Mouse (Mus musculus): ENCODE results near the gene Arhgap27.
"Not testable (repeated sequence)": the region's sequence is repeated elsewhere in the genome, so short reads cannot be mapped to it uniquely, and the experiment has no call there.

Arhgap27 gene

DNA sequence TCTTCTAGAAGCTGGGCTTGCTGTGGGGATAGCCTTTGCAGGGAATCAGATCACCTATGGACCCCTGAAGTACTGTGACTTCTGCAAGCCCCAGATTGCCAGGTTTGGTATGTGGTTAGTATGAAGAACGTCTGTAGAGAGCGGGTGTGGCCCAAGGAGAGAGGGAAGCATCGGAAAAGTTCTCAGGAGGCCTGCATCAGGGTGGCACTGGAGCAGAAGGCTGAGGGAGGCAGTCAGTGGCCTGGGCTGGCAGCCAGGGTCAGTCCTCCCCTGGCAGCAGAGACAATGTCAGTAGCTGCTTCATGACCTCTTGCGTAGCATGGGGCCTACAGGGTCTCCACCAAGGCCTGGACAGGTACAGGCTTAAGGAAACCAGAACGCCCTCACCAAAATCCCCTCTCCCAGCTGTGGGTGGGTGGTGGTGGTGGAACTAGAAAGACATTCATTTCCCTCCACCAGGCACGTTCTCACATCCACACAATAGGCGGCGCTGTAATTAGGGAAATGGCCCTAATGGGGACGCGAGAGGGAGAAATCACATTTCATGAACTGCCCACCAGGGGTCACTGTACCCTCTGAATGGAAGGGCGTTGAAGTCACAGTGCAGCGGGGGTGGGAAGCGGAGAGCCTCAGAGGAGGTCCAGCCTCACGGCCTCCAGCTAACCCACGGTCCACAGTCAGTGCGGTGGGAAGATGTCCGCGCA, 31.2 kb downstream of the Arhgap27 start:
- DNase-seq, result peak; percentile 89

DNA sequence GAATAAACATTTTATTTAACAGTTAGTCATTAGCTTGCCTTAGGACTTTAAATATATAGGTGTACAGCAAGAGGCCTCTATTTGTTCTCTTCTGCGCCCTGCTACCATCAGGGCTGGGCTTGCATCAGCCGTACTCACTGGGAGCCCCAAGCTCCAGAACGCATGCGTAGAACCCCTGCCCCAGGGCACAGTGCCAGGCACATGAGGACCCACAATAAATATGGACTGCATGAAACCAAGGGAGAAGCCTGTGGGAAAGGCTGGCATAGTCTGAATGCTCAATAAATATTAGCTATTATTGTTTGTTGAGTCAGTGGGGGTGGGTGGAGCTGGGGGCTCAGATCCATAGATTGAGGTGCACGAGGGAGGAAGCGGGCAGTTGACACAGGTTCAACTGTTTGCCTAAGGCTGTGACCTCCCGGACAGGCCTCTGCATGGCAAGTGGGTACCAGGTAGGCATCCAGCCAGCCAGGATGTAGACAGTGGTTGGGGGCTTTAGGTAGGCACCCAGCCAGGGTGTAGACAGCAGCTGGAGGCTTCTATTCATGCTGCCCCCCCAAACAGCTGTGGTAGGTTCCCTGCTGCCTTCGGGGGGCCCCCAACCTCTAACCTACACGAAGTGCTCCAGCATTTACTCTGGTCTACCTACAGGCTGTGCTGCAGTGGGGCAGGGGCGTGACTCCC, 31.8 kb downstream of the Arhgap27 start:
- no peak for DNase-seq

DNA sequence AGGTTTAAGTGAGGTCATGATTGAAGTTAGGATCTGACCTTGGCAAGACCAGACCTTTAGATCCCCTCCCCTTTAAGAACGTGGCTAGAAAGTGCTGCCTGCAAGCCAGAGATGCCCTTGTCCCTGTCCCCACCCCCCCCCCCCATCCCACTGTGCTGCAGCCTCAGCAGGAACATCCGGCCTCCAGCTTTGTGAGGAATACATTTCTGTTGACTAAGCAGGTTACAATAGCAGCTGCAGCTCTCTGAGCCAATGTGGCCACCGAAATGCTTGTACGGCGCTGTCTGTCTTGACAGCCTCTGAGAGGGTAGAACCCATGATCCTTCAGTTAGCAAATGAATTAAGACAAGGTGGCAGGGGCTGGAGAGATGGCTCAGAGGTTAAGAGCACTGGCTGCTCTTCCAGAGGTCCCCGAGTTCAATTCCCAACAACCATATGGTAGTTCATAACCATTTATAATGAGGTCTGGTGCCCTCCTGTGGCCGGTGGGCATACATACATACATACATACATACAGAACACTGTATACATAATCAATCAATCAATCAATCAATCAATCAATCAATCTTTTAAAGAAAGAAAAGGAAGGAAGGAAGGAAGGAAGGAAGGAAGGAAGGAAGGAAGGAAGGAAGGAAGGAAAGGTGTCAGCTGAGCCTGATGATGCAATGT, 32.7 kb downstream of the Arhgap27 start:
- DNase-seq, result no peak

DNA sequence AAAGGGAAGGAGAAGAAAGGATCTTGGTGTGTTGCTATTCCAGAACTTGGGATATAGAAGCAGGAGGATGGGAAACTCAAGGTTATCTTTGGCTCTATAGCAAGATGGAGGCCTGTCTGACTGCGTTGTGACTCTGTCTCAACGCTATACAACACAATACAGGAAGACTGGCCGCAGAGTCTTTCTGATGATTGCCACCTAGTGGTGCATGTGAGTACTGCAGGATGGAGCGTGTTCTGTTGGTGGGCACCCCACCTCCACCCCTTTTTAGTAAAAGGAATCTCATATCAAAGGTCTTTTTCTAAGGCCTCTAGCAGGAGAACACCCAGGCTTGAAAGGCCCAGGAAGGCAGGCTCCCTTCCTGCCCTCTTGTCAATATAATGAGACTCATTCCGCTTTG, 36.5 kb downstream of the Arhgap27 start:
- peak; percentile 82 for DNase-seq

DNA sequence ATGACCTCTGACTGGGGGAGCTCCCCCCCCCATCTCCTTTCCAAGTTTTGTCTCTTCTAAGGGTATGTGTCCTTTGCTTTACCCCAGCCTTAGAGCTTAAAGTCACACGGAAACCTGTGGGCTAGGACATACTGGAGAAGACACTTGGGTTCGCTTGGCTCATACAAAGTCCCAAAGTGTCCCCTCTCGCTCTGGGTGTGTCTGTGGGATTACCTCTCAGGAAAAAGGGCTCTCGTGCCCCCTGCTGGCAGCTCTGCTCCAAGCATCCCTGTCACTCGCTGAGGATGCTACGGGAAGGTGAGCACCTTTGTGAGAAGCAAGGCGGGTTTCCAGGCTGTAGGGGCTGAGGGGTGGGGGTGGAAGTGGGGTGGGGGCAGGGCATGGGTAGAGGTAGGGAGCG, 38.3 kb downstream of the Arhgap27 start:
- peak; percentile 67 for DNase-seq

DNA sequence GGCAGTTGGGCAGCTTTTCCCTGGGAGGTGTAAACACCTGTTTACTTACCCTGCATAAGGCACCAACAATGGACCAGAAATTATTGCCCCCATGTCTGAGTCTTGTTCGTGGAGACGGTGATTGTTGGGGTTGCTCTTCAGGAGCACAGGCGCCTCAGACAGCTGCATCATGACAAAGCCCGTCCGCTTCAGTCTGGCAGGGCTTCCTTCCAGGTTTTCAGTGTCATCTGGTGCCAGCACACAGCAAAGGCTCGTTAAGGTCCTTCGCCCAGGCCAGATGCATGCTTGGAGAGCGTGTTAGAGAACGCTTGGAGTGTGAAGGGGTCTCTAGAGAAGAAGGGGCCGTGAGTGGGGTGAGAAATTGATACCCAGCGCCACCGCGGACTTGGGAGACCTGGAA, 38.8 kb downstream of the Arhgap27 start:
- no peak for DNase-seq

DNA sequence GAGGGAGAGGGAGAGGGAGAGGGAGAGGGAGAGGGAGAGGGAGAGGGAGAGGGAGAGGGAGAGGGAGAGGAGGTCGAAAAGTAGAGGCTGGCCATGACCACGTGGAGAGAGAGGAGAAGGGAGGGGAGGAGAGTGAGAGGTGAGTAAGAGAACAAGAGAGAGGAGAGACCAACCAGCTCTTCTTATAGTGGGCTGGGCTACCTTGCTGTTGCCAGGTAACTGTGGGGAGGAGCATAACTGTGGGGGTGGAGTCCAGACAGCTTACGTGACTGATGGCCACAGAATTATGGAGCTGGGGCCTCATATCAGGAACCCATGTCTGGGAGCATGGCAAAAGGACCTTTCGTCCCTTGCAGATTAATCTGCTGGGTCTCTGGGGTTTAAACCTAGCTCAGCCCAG, 40.7 kb downstream of the Arhgap27 start:
- DNase-seq, result not testable (repeated sequence)

DNA sequence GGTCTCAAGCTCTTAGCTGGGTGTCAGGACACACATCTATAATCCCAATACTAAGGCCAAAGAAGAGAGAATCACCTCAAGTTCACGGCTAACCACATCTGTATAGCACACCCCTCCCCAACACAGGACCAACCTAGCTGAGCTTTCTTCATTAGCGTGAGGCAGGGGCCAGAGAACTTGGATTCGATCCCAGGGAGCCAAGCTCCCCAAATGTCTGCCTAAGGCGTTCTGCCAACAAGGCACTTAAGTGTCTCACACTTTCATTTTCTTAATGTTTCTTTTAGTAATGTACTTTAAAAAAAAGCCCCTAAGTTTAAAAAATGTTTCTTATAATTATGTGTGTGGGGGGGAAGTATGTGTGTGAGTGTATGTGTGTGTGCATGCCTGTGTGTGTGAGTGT, 42.8 kb downstream of the Arhgap27 start:
- no peak for DNase-seq

DNA sequence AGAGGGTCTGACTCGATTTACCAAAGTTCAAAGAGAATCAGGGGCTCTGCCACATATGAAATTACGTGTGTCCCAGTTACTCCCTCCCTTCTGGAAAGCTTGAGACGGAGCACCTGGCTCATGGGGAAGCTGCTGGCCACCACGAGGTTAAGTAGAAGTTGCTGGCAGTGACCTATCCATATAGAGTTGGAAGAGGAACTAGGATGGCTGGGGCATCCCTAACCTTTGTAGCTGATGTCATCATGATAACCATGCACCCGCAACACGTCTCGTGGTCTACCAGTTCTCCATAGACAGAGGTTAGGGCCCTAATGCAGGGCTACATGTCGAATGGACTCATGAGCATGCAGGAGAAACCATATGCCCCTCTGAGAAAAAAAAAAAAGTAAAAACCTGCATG, 43.3 kb downstream of the Arhgap27 start:
- DNase-seq, result no peak

DNA sequence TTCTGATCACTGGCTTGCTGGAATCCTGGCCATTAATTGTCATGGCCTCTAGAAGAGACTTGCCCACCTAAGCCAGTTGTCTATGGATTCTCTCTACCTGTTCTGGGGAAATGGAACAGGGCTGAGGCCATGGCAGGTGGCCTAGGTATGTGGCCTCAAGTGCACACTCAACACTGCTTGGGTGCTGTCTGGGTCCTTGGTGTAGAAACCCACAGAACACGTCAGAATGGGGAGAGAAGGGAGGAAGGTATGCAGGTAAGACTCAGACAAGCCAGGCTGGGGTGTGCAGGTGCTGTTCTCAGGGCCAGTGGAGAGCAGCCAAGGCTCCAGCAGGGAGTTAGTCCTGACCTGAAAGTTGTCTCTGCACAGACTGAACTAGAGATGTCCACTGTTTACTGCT, 45.5 kb downstream of the Arhgap27 start:
- no peak for DNase-seq

DNA sequence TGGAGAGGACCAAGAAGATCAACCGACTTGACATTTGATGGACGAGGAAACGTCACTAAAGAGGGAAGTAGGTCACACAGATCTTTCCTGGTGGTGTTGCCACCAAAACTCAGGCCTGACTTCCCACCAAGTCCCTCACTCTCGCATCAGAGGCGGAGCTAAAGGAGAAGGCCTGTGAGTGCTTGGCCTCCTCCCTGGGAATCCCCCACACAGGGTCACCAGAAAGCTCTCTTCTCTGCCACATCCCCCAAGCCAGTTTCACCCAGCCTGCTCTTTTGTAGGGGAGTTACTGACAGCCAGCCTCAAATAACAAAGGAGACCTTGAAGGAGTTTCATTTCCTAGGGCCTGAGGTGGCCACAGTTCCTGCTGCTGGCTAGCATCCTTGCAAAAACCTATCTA, 48.1 kb downstream of the Arhgap27 start:
- no peak for DNase-seq

DNA sequence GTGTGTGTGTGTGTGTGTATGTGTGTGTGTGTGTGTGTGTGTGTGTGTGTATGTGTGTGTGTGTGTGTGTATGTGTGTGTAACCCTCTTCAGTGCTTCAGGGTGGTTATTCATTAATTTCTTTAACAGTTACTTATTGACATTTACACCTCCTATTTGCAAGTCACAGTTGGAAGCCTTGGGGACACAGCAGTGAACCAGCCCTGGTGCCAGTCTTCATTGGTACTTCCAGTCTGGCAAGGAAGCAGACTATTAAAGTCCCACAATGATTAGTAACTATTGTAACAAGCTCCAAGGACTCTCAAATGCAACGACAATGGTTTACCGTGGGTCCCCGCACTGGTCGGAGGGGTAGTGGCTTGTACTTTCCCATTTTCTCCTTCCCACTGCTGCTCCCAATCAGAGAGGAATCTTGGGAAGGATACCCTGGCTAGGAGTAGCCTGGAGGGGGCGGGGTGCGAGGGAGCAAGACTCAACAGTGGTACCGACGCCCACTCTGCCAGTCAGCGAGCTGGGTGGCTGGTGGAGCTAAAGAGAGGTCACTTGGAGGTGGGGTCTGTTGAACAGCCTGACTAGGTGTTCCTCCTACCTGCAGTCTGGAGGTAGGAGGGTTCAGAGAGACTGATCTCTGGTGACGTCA, 48.6 kb downstream of the Arhgap27 start:
- DNase-seq, result no peak

DNA sequence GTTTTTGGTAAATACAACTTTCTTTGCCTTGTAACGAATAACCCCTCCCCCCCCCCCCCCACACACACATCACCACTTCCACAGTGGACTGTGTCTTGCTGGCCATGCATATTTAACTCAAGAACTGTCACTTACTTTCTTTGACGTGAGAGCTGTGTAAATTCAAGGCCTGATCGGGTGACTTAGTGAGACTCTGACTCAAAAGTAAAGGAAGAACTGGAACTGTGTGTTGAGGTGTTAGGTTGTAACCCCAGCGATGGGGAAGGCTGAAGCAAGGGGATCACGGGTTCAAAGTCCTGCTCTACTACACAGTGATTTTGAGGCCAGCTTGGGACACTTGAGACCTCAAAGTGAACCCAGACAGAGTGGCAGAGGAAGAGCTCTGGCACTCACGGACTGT, 50.0 kb downstream of the Arhgap27 start:
- DNase-seq, result no peak

DNA sequence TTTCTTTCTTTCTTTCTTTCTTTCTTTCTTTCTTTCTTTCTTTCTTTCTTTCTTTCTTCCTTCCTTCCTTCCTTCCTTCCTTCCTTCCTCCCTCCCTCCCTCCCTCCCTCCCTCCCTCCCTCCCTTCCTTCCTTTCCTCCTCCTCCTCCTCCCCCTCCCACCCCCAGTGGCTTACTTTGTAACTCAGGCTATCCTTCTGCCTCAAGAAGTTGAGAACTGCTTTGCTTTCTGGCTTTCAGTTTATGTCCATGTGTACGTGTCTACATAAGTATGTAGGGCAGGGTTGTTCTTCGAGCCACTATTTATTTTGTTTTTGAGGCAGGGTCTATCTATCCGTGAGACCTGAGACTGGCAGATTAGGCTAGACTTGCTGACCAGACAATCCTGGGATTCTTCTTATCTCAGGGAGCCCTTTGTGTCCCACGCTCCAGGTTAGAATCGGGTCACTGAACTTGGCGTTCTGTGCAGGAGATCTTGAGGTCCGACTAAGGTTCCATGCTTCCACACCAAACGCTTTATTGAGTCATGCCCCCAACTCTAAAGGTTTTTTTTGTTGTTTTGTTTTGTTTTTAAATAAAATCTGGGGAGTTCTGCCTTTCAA, 50.7 kb downstream of the Arhgap27 start:
- DNase-seq, result no peak

DNA sequence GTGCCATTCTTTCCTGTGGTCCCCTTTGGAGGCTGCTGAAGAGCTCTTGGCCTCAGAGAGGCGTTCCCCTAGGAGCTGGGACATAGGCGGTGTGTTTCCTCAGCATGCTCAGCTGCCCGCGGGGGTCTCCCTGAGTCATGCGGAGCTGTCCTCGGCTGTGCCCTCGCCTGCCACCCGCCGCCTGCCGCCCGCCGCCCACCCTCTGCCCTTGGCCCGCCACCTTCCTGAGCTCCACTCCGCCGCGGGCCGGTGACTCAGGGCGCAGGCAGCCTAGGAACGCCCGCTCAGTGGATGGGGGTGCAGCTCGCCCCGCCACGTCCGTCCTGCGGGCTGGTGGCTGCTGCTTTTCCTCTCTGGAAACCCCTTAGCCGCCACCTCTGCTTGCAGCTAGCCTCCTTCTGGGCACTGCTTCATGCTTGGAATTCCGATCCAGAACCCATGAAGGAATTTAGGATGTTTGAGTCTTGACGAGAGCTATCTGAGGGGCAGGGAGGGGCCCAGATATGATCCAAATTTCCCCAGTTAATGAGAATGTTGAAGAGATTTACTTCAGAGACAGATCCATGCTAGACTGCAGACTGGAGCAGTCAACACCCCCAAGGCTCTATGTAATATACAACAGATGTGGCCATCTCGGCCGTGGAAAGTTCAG, 51.4 kb downstream of the Arhgap27 start:
- DNase-seq, result no peak

DNA sequence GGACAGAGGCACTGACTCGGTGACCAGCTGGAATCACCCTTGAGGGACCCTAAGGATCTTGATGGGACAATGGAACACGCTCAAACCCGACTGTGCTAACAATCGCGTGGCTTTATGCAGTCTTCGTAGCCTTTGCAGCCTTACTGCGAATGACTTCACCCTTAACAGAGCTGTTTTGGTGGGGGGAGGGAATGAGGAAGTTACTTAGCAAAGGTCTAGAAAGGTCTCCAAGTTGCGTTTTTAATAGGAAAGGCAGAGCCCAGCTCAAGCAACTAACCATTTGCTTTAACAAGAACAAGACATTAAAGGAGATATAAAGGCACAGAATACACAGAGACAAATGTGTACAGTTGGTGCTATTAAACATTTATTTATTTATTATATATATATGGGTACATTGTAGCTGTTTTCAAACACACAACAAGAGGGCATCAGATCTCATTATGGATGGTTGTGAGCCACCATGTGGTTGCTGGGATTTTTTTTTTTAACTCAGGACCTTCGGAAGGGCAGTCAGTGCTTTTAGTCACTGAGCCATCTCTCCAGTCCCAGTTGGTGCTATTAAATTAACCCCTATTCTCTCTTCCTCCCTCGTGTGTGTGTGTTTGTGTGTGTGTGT, 53.4 kb downstream of the Arhgap27 start:
- DNase-seq, result no peak

DNA sequence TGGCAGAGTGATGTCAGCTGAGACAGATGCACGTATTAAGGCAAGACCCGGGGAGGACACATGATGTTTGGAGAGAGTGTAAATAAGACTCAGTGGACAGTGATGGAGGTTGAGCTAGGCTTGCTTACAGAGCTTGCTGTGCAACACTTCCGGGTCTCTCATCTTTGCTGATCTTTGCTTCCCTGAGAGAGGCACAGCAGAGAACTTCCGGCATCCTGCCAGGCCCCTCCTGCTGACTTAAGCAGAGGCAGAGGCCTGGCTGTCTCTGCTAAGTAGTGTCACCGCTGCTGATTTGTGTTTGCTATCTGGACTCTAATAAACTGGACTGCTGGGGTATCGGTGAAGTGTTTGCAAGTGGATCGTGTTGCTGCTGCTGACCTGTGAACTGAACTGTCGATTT, 55.6 kb downstream of the Arhgap27 start:
- DNase-seq, result no peak

DNA sequence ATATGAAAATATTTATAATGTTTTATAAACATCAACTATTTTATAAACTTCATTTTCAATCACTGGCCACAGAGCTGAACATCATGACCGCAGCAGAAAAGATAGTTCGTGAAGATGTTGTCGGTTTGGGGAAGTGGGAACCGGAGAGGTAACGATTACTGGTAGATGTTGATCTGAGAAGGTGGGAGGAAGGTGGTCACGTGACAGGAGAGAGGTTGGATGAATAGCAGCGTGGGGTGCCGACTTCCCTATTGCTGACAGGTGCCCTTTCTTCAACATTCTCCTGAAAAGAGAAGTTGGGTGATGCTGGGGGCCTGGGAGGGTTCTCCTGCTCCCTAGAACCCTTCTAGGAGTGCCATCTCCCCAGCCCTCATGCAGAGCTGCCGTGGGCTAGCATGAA, 59.0 kb downstream of the Arhgap27 start:
- DNase-seq, result no peak

DNA sequence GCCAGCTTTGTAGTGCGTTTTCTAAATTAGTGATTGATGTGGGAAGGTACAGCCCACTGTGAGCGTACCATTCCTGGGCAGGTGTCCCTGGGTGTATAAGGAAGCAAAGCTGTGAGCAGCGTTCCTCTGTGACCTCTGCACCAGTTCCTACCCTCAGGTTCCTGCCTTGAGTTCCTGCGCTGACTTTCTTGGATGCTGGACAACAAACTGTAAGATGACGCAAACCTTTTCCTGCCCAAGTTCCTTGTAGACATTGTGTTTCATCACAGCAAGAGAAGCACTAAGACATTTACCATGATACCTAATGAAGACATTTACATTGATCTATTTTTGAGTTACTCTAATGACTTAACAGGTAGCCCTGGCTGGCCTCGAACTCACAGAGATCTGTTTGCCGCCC, 68.7 kb downstream of the Arhgap27 start:
- no peak for DNase-seq

DNA sequence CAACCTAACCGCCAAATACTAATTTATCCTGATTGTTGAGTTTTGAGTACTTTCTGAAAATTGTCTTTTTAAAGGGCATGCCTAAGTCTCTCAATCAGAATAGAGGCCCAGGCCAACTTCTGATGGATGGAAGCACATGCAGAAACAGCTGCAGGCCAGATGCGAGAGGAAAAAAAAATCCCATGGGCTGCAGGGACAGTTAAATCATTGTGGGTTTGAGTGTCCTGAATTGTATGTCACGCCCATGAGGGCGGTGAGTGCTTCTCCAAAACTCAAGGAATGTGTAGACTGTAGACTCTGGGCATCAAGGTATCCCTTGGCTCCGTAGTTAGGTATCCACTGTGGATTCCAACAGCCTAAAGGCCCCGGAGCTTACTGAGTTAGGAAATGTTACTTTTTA, 69.4 kb downstream of the Arhgap27 start:
- DNase-seq, result no peak

DNA sequence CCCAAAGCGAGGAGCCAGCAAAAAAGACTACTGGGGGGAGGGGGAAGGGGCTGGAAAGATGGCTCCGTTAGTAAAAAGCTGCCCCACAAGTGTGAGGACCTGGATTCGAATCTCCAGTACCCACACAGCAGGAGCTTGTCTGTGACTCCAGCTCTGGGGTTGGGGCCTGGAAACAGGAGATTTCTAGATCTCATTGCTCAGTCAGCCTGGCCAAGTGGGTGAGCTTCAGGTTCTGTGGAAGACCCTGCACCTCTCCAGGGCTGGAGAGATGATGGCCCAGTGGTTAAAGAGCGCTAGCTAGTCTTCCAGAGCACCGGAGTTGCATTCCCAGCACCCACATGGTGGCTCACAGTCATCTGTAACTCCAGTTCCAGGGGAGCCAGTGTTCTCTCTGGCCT, 70.6 kb downstream of the Arhgap27 start:
- no peak for DNase-seq

DNA sequence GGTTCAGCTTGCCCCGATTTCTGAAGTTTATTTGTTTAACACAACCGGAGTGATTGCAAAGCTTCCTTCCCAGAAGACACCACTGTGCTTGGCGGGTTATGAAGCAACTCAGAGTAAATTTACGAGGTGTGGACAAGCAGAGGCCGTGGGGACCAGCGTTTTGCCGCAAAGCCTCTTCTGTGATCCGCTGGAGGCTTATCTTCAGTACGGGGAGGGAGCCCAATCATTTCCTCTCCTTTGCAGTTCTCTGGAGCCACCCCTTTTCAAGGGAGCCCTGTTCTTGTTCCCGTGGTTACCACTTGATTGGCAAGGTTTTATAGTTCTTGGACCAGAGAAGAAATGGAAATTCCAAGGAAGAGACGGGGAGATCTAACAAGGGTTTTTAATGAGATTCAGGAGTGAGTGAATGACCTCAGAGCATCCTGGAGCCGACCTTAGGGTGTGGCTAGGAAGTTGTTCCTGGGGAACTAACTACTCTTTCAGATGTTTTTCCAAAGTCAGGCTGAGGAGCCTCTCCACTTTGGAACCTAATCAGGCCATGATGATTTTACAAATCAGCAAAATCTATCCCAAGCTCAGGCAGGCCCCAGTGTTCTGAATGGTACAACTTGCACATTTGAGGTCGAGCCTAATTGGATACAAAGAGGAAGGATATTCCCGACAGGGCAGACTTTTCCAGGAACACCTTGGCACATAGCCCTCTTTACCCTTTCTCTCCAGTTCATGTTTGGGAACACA, 71.2 kb downstream of the Arhgap27 start:
- no peak for DNase-seq
